Mouse (Mus musculus): ENCODE measurements around the gene Ntrk2. TPM values are rescaled to one million over a fixed set of nuclear protein-coding genes. Genes with fewer than 3 reads are reported as not detected.

The Ntrk2 gene
- polyA plus RNA-seq, 2 experiments from 2014 or later, result not detected

DNA sequence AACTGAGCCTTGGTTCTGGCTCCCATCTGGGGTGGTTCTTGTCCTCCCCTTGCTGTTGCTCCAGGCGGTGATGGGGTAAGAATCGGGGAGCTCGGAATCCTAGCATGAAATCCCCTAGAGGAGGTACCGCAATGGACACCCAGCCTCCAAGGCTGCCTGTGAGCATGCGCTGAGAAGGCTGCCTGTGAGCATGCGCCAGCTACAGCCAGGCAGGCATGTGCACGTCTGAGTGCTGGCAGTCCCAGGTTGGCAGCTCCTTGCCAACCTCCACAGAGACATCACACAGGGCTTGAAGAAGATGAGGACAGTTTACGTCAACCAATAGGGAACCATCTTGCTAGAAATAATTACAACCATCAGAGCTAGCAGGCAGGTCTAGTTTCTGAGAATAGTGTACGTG, 37.5 kb downstream of the Ntrk2 start:
- no peak for ATAC-seq

GRCm38 (mm10) chr13:58848578-58848977, 42.2 kb downstream of the Ntrk2 start:
- ATAC-seq, result no peak

- ATAC-seq, result no peak
Measured at GRCm38 (mm10) chr13:58853685-58854084, 47.3 kb downstream of the Ntrk2 start.

DNA sequence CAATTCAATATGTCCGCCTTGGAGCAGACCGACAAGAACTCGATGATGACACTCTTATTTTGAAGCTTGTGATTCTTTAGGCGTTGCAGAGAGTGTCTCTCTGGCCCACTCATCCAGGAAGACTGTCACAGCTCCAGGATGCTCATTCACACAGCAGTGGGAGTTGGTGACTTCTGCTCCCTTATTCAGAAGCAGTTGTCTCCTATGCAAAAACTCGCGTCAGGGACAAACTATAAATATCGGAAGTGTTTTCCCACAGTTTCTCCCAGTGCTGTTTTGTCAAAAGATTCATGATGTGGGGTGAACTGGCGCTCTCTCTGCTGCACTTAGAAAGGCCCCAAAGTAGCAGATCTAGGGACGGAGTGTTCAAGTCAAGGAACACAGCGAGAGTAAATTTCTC, 59.9 kb downstream of the Ntrk2 start:
- ATAC-seq, result no peak

- ATAC-seq, result no peak
Measured at GRCm38 (mm10) chr13:58866776-58867435, 60.5 kb downstream of the Ntrk2 start.

DNA sequence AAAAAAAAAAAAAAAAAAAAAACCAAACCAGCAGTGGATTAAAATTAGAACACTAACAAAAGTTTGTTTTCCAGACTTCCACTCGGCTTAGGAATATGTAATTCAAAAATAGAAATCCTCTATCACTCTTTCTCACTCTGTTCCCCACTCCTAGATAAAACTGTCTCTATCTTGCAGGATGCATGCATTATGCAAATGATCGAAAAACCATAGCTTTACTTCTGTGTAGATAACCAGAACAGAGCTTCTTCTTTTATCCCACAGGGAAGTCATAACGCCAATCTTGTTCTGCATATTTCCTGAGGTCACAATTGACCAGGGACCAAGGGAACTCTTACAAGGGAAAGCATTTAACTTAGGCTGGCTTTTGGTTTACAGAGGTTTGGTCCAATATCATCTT, 76.1 kb downstream of the Ntrk2 start:
- ATAC-seq, result no peak

DNA sequence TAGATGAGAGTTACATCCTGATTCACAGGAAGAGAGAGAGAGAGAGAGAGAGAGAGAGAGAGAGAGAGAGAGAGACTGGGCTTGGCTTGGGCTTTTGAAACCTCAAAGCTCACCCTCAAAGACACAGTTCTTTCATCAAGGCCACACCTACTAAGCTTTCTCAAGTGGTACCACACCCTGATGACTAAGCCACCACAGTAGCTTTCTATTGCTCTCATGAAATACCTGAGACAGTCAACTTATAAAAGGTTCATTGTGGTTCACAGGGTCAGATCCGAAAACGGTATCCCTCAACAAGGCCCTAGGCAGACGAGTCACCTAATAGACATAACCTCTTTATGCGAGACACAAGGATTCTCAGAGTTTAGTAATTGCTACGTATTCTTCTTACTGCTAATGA, 76.5 kb downstream of the Ntrk2 start:
- no peak for ATAC-seq

- ATAC-seq, result no peak
Measured at GRCm38 (mm10) chr13:58886108-58886507, 79.7 kb downstream of the Ntrk2 start.

- ATAC-seq, result no peak
Measured at GRCm38 (mm10) chr13:58896254-58896910, 90.0 kb downstream of the Ntrk2 start.

DNA sequence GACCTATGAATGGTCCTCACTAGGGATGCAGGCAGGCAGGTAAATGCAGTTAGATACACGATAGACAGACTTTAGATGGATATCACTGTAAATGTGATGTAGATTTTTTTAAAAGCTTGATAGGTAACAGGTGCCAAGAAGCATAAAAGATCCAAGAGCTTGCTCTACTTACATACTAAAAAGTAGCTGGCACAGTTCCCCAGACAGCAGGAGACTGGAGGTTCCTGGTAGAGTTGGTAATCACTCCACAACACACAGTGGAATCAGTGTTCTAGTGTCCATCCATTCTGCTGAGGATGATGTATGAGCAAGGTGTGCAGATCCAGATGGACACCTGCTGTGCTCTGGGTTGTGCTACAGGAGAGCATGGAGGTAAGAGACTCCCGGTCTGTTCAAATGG, 93.0 kb downstream of the Ntrk2 start:
- no peak for ATAC-seq

DNA sequence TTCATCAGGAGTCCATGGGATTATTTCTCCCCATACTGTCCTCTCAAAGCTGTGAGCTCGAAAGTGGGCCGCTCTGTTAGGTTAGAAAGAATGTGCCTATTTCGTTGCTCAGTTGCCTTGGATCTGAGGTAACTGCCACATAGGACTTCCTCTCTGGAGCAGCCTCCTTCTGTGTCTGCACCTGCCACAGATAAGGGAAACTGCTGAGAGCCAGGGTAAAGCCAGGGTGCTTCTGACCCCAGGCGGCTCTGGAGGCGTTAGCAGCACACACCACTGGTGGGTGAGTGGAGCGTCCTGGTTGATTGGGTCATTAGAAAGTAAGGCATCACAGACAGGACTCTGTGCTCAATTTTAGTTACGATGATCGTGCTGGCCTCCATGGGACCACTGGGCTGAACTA, 95.9 kb downstream of the Ntrk2 start:
- ATAC-seq, result no peak

- ATAC-seq, result no peak
Measured at GRCm38 (mm10) chr13:58904742-58905735, 98.7 kb downstream of the Ntrk2 start.

GRCm38 (mm10) chr13:58911936-58912335, 105.6 kb downstream of the Ntrk2 start:
- ATAC-seq, result no peak

GRCm38 (mm10) chr13:58912559-58912958, 106.2 kb downstream of the Ntrk2 start:
- no peak for ATAC-seq

- ATAC-seq, result no peak
Measured at GRCm38 (mm10) chr13:58914061-58914814, 107.9 kb downstream of the Ntrk2 start.

- ATAC-seq, result no peak
Measured at GRCm38 (mm10) chr13:58916348-58916747, 110.0 kb downstream of the Ntrk2 start.

DNA sequence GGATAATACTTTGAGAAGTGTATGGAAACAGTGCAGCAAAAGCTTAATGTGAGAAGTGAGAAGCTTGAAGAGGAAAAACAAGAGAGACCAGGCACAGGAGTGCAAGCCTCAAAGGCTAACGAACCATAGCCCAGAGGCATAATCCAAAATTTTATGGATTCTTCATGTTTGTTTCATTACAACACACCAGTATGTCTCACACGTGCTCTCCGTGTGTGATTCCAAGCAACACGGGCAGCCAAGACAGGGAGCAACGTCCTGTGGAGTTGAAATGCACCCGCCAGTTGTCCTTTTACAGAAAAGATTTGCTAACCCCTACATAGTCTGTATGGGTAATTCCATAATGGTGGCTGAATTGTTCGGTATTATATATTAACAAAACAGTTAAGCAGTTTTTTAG, 113.9 kb downstream of the Ntrk2 start:
- no peak for ATAC-seq

DNA sequence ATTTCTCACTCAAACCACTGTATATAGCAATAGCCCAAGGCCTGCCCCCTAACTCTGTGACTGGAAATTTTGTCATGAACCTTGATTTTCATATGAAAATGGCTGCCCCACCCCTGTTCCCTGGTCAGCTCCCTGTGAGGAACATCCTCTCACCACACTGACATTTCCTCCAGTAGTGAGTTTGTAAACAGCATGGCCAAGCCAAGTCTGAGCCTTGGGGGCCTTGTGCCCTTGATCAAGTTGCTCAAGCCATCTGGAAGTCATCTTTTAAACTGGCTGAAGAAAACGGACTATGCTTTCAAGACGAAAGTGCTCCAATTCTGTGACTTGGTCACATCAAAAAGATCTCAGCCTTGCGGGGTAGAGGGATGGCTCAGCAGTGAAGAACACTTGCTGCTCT, 114.9 kb downstream of the Ntrk2 start:
- no peak for ATAC-seq

GRCm38 (mm10) chr13:58921705-58922104, 115.3 kb downstream of the Ntrk2 start:
- ATAC-seq, result no peak

- ATAC-seq, result no peak
Measured at GRCm38 (mm10) chr13:58922174-58922573, 115.8 kb downstream of the Ntrk2 start.

- no peak for ATAC-seq
Measured at GRCm38 (mm10) chr13:58923496-58923895, 117.1 kb downstream of the Ntrk2 start.

- ATAC-seq, result no peak
Measured at GRCm38 (mm10) chr13:58924486-58924885, 118.1 kb downstream of the Ntrk2 start.

DNA sequence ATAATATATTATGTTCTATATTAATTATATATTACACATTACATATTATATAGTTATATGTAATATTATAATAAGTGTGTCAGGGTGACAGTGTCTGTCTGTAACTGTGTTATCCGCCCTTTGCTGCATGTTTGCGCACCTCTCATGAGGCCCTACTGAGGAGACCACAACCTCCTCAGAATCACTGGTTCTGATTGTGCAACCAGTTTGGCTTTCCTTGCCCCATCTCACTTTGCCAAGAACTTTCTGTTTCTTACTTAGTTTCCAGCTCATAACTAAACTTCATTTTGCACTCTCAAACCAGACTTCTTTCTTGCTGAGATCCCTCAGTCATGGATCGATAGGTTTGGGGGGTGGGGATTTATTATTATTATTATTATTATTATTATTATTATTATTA, 120.8 kb downstream of the Ntrk2 start:
- ATAC-seq, result no peak

Measured in activated CD4-positive, CD25-positive, alpha-beta regulatory T cell, adult 4 months (primary cell).